Mouse (Mus musculus): ENCODE measurements at regions not wholly inside any gene's neighbourhood (a gene's known extent, or its start where the extent isn't known, plus 50 kb on each side); places are given as distances from the start of the nearest gene placed in this dataset.

- peaks cover 0 to 2% of the 10 kb centered on the region in 2 experiments; a peak in 1 of 4 replicates for H3K4me1 ChIP-seq (replicated peaks; ENCODE audit: control insufficient read depth in 2 of 2, insufficient read depth in 2 of 2, low read length in 1 of 2)
- H3K9me3 ChIP-seq (ENCODE audit: control insufficient read depth, low read length) = no peaks in the 10 kb centered on the region; the same call in 1 of the 2 replicates
- H3K27me3 ChIP-seq (ENCODE audit: control insufficient read depth, insufficient read depth, low read length) = no peaks in the 10 kb centered on the region
- H3K4me3 ChIP-seq (ENCODE audit: insufficient read depth in 1 of 2, low read depth in 2 of 2, low read length in 2 of 2) = no peak overlapping the region
- ATAC-seq (ENCODE audit: insufficient read depth) (no peak), DNase-seq (ENCODE audit: low read depth in 3 of 3, low spot score in 3 of 3) (no peak)
- TF ChIP-seq EP300 (IDR thresholded peaks at IDR 0.05; ENCODE audit: low read depth) (no peak), CTCF (IDR thresholded peaks at IDR 0.05; ENCODE audit: low read depth) (no peak)
- no peak overlapping the region for H3K27ac ChIP-seq
- no peak overlapping the region for H3K9ac ChIP-seq (replicated peaks)
- WGBS (ENCODE audit: insufficient replicate concordance) = 10% methylated on average over 6 of the region's 6 CpGs
- H3K4me2 ChIP-seq (ENCODE audit: low read depth) = no peak overlapping the region
- H3K36me3 ChIP-seq (replicated peaks; ENCODE audit: control insufficient read depth, insufficient read depth, low read depth) = no peaks in the 10 kb centered on the region
These were observed 518.0 kb downstream of the Efnb2 start for GRCm38 (mm10) chr8:8142933-8143495.

DNA sequence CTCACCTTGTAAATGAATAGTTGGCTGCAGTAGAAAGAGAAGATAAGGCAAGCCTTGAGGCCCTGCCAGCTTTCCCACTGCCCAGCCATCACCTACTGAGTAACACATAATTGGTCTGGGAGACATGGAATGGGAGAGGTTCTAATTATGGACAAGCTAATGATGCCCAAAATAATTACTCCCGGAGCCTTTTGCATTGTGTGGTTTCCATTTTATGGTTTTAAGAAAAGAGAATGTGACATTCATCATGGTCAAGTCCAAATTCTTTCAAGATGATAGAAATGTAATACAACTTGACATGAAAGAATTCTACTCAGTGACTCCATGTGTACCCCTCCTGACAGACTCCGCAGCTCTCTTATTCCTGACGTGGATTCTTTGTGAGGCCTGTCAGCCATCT is 518.6 kb downstream of the Efnb2 start:
- no peak for DNase-seq (ENCODE audit: low read depth in 3 of 3, low spot score in 3 of 3)
- H3K27me3 ChIP-seq (ENCODE audit: control insufficient read depth, insufficient read depth, low read length) = no peaks in the 10 kb centered on the region
- H3K36me3 ChIP-seq (replicated peaks; ENCODE audit: control insufficient read depth, insufficient read depth, low read depth) = no peaks in the 10 kb centered on the region
- H3K9me3 ChIP-seq (ENCODE audit: control insufficient read depth, low read length) = no peaks in the 10 kb centered on the region; the same call in 1 of the 2 replicates
- no peak for ATAC-seq (ENCODE audit: insufficient read depth)
- no peak for TF ChIP-seq EP300 (IDR thresholded peaks at IDR 0.05; ENCODE audit: low read depth)
- no peak for TF ChIP-seq CTCF (IDR thresholded peaks at IDR 0.05; ENCODE audit: low read depth)
- H3K4me3 ChIP-seq (ENCODE audit: insufficient read depth in 1 of 2, low read depth in 2 of 2, low read length in 2 of 2) = no peak overlapping the region
- no peak overlapping the region for H3K27ac ChIP-seq
- peaks cover 0 to 2% of the 10 kb centered on the region in 2 experiments; a peak in 1 of 4 replicates for H3K4me1 ChIP-seq (replicated peaks; ENCODE audit: control insufficient read depth in 2 of 2, insufficient read depth in 2 of 2, low read length in 1 of 2)
- WGBS (ENCODE audit: insufficient replicate concordance) = 62% methylated on average over 3 of the region's 3 CpGs
- H3K9ac ChIP-seq (replicated peaks) = no peak overlapping the region
- no peak overlapping the region for H3K4me2 ChIP-seq (ENCODE audit: low read depth)

DNA sequence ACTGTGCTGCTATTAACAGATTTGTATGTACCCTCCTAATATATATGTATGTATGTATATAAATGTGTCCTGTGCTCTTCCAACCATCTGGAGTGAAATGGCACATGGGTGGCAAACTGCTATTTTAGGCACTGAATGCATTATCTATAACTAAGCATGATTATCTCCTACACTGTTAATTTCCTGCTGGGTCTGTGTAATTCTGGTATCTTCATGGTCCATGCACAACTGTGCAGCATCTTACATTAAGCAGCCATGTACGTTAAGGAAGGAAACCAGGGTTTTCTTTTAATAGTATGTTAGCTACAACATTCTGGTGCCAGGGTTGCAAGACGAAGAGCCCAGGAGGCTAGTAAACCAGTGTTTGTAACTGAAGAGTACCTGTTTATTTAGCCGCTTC is 521.3 kb downstream of the Efnb2 start:
- H3K36me3 ChIP-seq (replicated peaks; ENCODE audit: control insufficient read depth, insufficient read depth, low read depth) = no peaks in the 10 kb centered on the region
- TF ChIP-seq EP300 (IDR thresholded peaks at IDR 0.05; ENCODE audit: low read depth) = no peak
- no peak for TF ChIP-seq CTCF (IDR thresholded peaks at IDR 0.05; ENCODE audit: low read depth)
- H3K9ac ChIP-seq (replicated peaks) = no peak overlapping the region
- WGBS (ENCODE audit: insufficient replicate concordance) = 63% methylated on average over 3 of the region's 3 CpGs
- H3K4me3 ChIP-seq (ENCODE audit: insufficient read depth in 1 of 2, low read depth in 2 of 2, low read length in 2 of 2) = no peak overlapping the region
- DNase-seq (ENCODE audit: low read depth in 3 of 3, low spot score in 3 of 3) (no peak), ATAC-seq (ENCODE audit: insufficient read depth) (no peak)
- no peaks in the 10 kb centered on the region for H3K9me3 ChIP-seq (ENCODE audit: control insufficient read depth, low read length)
- H3K27me3 ChIP-seq (ENCODE audit: control insufficient read depth, insufficient read depth, low read length) = no peaks in the 10 kb centered on the region
- no peak overlapping the region for H3K27ac ChIP-seq
- H3K4me1 ChIP-seq (replicated peaks; ENCODE audit: control insufficient read depth in 2 of 2, insufficient read depth in 2 of 2, low read length in 1 of 2) = peaks cover 0 to 2% of the 10 kb centered on the region in 2 experiments; a peak in 1 of 4 replicates
- no peak overlapping the region for H3K4me2 ChIP-seq (ENCODE audit: low read depth)

DNA sequence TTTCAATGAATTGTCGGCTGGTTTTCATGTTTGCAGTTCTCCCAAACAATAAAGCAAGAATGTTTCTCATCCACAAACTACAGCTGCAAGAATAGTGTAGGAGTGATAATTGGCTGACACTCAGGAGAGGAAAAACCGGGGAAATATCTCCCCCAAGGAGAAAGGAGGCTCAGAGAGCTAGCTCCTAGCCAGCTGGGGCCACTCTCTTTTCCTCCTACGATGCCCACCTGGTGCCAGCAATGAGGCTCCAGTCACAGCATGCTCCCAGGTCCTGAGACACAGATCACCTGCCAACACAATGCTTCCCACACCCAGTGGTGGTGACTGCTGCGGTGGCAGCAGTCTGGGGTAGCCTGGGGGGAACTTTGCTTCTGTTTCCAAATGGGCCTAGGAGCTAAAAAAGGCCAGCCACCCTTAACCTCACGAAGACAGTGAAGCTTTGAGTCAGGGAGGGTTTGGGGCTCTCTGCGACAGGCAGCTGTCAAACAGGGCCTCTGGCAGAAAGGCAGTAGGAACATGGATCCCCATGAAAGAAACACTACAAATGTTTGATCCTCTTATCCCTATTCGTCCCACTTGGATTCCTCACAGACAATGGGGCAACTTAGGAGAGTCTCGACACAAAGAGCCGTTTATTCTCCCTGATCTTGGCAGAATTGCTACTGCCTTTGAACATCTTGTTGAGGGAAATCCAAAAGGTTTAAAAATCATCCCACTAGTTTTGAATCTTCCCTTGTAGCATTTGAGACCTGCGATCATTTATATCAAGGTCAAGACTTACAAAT is 527.8 kb downstream of the Efnb2 start:
- DNase-seq (ENCODE audit: low read depth in 3 of 3, low spot score in 3 of 3) (no peak), ATAC-seq (ENCODE audit: insufficient read depth) (no peak)
- WGBS (ENCODE audit: insufficient replicate concordance) = 39% methylated on average over 10 of the region's 10 CpGs
- H3K36me3 ChIP-seq (replicated peaks; ENCODE audit: control insufficient read depth, insufficient read depth, low read depth) = no peaks in the 10 kb centered on the region
- no peak for TF ChIP-seq CTCF (IDR thresholded peaks at IDR 0.05; ENCODE audit: low read depth)
- no peak for TF ChIP-seq EP300 (IDR thresholded peaks at IDR 0.05; ENCODE audit: low read depth)
- no peaks in the 10 kb centered on the region for H3K9me3 ChIP-seq (ENCODE audit: control insufficient read depth, low read length)
- H3K4me2 ChIP-seq (ENCODE audit: low read depth) = no peak overlapping the region
- H3K27ac ChIP-seq = no peak overlapping the region
- no peak overlapping the region for H3K9ac ChIP-seq (replicated peaks)
- no peaks in the 10 kb centered on the region; the same call in 1 of the 2 replicates for H3K27me3 ChIP-seq (ENCODE audit: control insufficient read depth, insufficient read depth, low read length)
- H3K4me3 ChIP-seq (ENCODE audit: insufficient read depth in 1 of 2, low read depth in 2 of 2, low read length in 2 of 2) = no peak overlapping the region
- no peaks in the 10 kb centered on the region for H3K4me1 ChIP-seq (replicated peaks; ENCODE audit: control insufficient read depth in 2 of 2, insufficient read depth in 2 of 2, low read length in 1 of 2)

GRCm38 (mm10) chr8:8131961-8132376 is 529.1 kb downstream of the Efnb2 start:
- Histone ChIP-seq H3K36me3 (replicated peaks; ENCODE audit: control insufficient read depth, insufficient read depth, low read depth) (no peaks in the 10 kb centered on the region), H3K4me2 (ENCODE audit: low read depth) (no peak overlapping the region), H3K9ac (replicated peaks) (no peak overlapping the region), H3K27me3 (ENCODE audit: control insufficient read depth, insufficient read depth, low read length) (no peaks in the 10 kb centered on the region; the same call in 1 of the 2 replicates), H3K4me3 (ENCODE audit: insufficient read depth in 1 of 2, low read depth in 2 of 2, low read length in 2 of 2) (no peak overlapping the region), H3K9me3 (ENCODE audit: control insufficient read depth, low read length) (no peaks in the 10 kb centered on the region), H3K27ac (no peak overlapping the region), H3K4me1 (replicated peaks; ENCODE audit: control insufficient read depth in 2 of 2, insufficient read depth in 2 of 2, low read length in 1 of 2) (no peaks in the 10 kb centered on the region)
- WGBS (ENCODE audit: insufficient replicate concordance) = 33% methylated on average over 3 of the region's 3 CpGs
- DNase-seq (ENCODE audit: low read depth in 3 of 3, low spot score in 3 of 3) = no peak
- no peak for ATAC-seq (ENCODE audit: insufficient read depth)
- no peak for TF ChIP-seq EP300 (IDR thresholded peaks at IDR 0.05; ENCODE audit: low read depth)
- no peak for TF ChIP-seq CTCF (IDR thresholded peaks at IDR 0.05; ENCODE audit: low read depth)

Data from liver, embryonic 14.5 days (tissue).